Mouse (Mus musculus) ovary, postnatal 36 days (tissue): ENCODE results near the gene Gipc1.

ENCODE experiments used
- DNase-seq: peaks from one replicate; pipeline ENCODE4 v3.0.0; 2022; ENCODE audit warnings: low spot score, mixed read lengths

Gene Gipc1

GRCm38 (mm10) chr8:83680603-83681002 is 28.1 kb downstream of the Gipc1 start:
- DNase-seq: no peak

GRCm38 (mm10) chr8:83681099-83681498 is 28.6 kb downstream of the Gipc1 start:
- no peak for DNase-seq

GRCm38 (mm10) chr8:83684517-83684916 is 32.0 kb downstream of the Gipc1 start:
- DNase-seq: no peak

- DNase-seq: no peak
These were observed 36.8 kb downstream of the Gipc1 start for GRCm38 (mm10) chr8:83689264-83689663.

GRCm38 (mm10) chr8:83693609-83694236 is 41.2 kb downstream of the Gipc1 start:
- DNase-seq: no peak

- DNase-seq: no peak
These were observed 42.1 kb downstream of the Gipc1 start for GRCm38 (mm10) chr8:83694369-83695160.

GRCm38 (mm10) chr8:83695351-83696106 is 43.1 kb downstream of the Gipc1 start:
- no peak for DNase-seq

GRCm38 (mm10) chr8:83697374-83698220 is 45.1 kb downstream of the Gipc1 start:
- peak; percentile 32 for DNase-seq

GRCm38 (mm10) chr8:83698291-83698660 is 45.8 kb downstream of the Gipc1 start:
- DNase-seq: peak; percentile 44

GRCm38 (mm10) chr8:83698661-83699453 is 46.4 kb downstream of the Gipc1 start, which contains the start of gene Pkn1:
Gene Pkn1 (minus strand): TSS chr8:83699179.
- DNase-seq: peak; percentile 84

- DNase-seq: no peak
These were observed 47.1 kb downstream of the Gipc1 start for GRCm38 (mm10) chr8:83699566-83699965.

GRCm38 (mm10) chr8:83700423-83701085 is 48.1 kb downstream of the Gipc1 start:
- DNase-seq: no peak

GRCm38 (mm10) chr8:83703426-83703825 is 50.9 kb downstream of the Gipc1 start:
- no peak for DNase-seq

- DNase-seq: no peak
These were observed 53.9 kb downstream of the Gipc1 start for GRCm38 (mm10) chr8:83706411-83706810.

- no peak for DNase-seq
These were observed 55.1 kb downstream of the Gipc1 start for GRCm38 (mm10) chr8:83707554-83707953.
